Mouse (Mus musculus): ENCODE results near the gene Cma1. TPM values are rescaled to one million over a fixed set of nuclear protein-coding genes. Genes with fewer than 3 reads are reported as not detected.
"Not testable (repeated sequence)": the region's sequence is repeated elsewhere in the genome, so short reads cannot be mapped to it uniquely, and the experiment has no call there.

Cma1 gene
- not detected in 2 replicates for polyA plus RNA-seq (2014; fragmentation: Nextera tagmentation; extraction: Ambion mirVana)

DNA sequence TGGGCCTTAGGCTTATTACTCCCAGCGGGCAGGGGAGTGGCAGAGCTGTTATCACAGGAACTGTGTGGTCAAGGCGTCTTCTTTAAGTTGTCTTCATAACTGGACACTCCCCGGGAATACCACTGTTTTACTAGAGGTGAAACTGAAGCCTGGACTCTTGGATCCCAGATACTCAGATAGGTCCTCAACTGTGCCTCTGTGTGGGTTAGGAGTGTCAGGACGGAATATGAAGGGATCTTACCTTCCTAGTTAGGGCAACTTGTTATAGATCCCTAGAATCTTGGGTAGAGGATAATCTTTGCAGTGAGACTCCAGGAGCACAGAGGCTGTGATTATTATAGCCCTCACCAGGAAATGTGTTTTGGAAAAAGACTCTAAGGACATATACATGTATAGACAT lies at the start of gene Cma1:
Gene Cma1, minus strand, starts transcription at position 101 of the 400 bp plus-strand sequence.
- Histone ChIP-seq H3K27me3 (ENCODE audit: control insufficient read depth, insufficient read depth, low read length) (no peaks in the 10 kb centered on the region), H3K9me3 (ENCODE audit: control insufficient read depth, low read length) (no peaks in the 10 kb centered on the region), H3K36me3 (ENCODE audit: control insufficient read depth, insufficient read depth, low read length) (no peaks in the 10 kb centered on the region), H3K27ac (ENCODE audit: low read depth, low read length) (no peak within 1 kb of the TSS), H3K4me1 (ENCODE audit: control insufficient read depth, insufficient read depth, low read length) (no peaks in the 10 kb centered on the region), H3K4me3 (ENCODE audit: low read depth, low read length) (no peak within 1 kb of the TSS), H3K4me2 (no peak within 1 kb of the TSS), H3K9ac (ENCODE audit: low read length) (no peak within 1 kb of the TSS)
- 82% methylated on average over 4 of the region's 4 CpGs for WGBS
- DNase-seq (ENCODE audit: low spot score, missing footprints): no peak
- ATAC-seq (ENCODE audit: low FRiP score): no peak

- WGBS: 91% methylated on average over 2 of the region's 3 CpGs
- not testable (repeated sequence) for ATAC-seq (ENCODE audit: low FRiP score); H3K27me3 ChIP-seq (ENCODE audit: control insufficient read depth, insufficient read depth, low read length); H3K4me3 ChIP-seq (ENCODE audit: low read depth, low read length); H3K4me2 ChIP-seq; DNase-seq (ENCODE audit: low spot score, missing footprints); H3K4me1 ChIP-seq (ENCODE audit: control insufficient read depth, insufficient read depth, low read length); H3K9me3 ChIP-seq (ENCODE audit: control insufficient read depth, low read length); H3K36me3 ChIP-seq (ENCODE audit: control insufficient read depth, insufficient read depth, low read length); H3K27ac ChIP-seq (ENCODE audit: low read depth, low read length); H3K9ac ChIP-seq (ENCODE audit: low read length)
Measured at GRCm38 (mm10) chr14:55987464-55987863, 43.0 kb upstream of the Cma1 start.

- not testable (repeated sequence) for H3K4me2 ChIP-seq; H3K9me3 ChIP-seq (ENCODE audit: control insufficient read depth, low read length); H3K27ac ChIP-seq (ENCODE audit: low read depth, low read length); H3K36me3 ChIP-seq (ENCODE audit: control insufficient read depth, insufficient read depth, low read length); H3K9ac ChIP-seq (ENCODE audit: low read length); H3K4me3 ChIP-seq (ENCODE audit: low read depth, low read length); ATAC-seq (ENCODE audit: low FRiP score); H3K27me3 ChIP-seq (ENCODE audit: control insufficient read depth, insufficient read depth, low read length); DNase-seq (ENCODE audit: low spot score, missing footprints); H3K4me1 ChIP-seq (ENCODE audit: control insufficient read depth, insufficient read depth, low read length)
- WGBS: 46% methylated on average over 2 of the region's 2 CpGs
Measured at GRCm38 (mm10) chr14:55963900-55964299, 19.4 kb upstream of the Cma1 start.

GRCm38 (mm10) chr14:55963263-55963662 lies 18.8 kb upstream of the Cma1 start:
- no peaks in the 10 kb centered on the region for H3K36me3 ChIP-seq (ENCODE audit: control insufficient read depth, insufficient read depth, low read length)
- 4% methylated on average over 1 of the region's 1 CpGs for WGBS
- no peak overlapping the region for H3K4me3 ChIP-seq (ENCODE audit: low read depth, low read length)
- DNase-seq (ENCODE audit: low spot score, missing footprints) (no peak), ATAC-seq (ENCODE audit: low FRiP score) (no peak)
- no peaks in the 10 kb centered on the region for H3K27me3 ChIP-seq (ENCODE audit: control insufficient read depth, insufficient read depth, low read length)
- no peaks in the 10 kb centered on the region for H3K4me1 ChIP-seq (ENCODE audit: control insufficient read depth, insufficient read depth, low read length)
- no peaks in the 10 kb centered on the region for H3K9me3 ChIP-seq (ENCODE audit: control insufficient read depth, low read length)
- no peak overlapping the region for H3K4me2 ChIP-seq
- no peak overlapping the region for H3K9ac ChIP-seq (ENCODE audit: low read length)
- H3K27ac ChIP-seq (ENCODE audit: low read depth, low read length): no peak overlapping the region

GRCm38 (mm10) chr14:55950346-55951030 lies 6.0 kb upstream of the Cma1 start, which contains the start of gene Cma2:
Cma2 (plus strand) TSS chr14:55950980.
- WGBS: 86% methylated on average over 6 of the region's 6 CpGs
- no peak within 1 kb of the TSS for H3K4me3 ChIP-seq (ENCODE audit: low read depth, low read length)
- no peaks in the 10 kb centered on the region for H3K4me1 ChIP-seq (ENCODE audit: control insufficient read depth, insufficient read depth, low read length)
- DNase-seq (ENCODE audit: low spot score, missing footprints) (no peak), ATAC-seq (ENCODE audit: low FRiP score) (no peak)
- no peaks in the 10 kb centered on the region for H3K9me3 ChIP-seq (ENCODE audit: control insufficient read depth, low read length)
- H3K36me3 ChIP-seq (ENCODE audit: control insufficient read depth, insufficient read depth, low read length): no peaks in the 10 kb centered on the region
- H3K9ac ChIP-seq (ENCODE audit: low read length): no peak within 1 kb of the TSS
- no peak within 1 kb of the TSS for H3K4me2 ChIP-seq
- no peak within 1 kb of the TSS for H3K27ac ChIP-seq (ENCODE audit: low read depth, low read length)
- no peaks in the 10 kb centered on the region for H3K27me3 ChIP-seq (ENCODE audit: control insufficient read depth, insufficient read depth, low read length)

DNA sequence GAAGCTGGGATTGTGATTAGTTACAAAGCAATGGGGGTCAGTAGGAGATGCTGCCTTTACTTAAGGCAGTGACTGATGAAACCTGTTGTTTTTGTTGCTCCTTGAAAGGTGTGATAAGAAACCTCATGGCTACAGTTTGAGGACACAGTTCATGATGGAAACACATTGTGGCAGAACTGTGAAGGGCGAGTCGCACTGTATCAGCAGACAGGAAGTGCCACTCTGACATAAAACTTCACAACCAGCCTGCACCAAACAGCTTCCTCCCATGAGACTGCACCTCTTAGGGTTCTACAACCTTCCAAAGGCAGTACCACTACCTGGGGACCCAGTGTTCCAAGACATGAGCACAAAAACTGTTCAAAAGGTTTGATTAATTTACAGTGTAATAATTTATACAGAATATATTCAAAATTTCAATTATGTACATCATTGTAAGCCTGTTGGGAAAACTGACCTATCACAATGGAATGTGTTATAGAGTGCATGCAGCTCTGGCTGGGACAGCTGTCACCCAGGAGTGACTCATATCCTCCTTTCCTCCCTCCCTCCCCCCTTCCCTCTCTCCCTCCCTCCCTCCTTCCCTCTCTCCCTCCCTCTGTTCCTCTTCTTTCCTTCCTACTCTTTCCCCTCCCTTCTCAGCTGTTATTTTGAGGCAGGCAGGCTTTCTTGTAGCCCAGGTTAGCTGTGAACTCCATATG lies 1.9 kb upstream of the Cma1 start:
- H3K4me2 ChIP-seq: no peak overlapping the region
- no peaks in the 10 kb centered on the region for H3K4me1 ChIP-seq (ENCODE audit: control insufficient read depth, insufficient read depth, low read length)
- ATAC-seq (ENCODE audit: low FRiP score) (no peak), DNase-seq (ENCODE audit: low spot score, missing footprints) (no peak)
- H3K4me3 ChIP-seq (ENCODE audit: low read depth, low read length): no peak overlapping the region
- 82% methylated on average over 2 of the region's 2 CpGs for WGBS
- no peak overlapping the region for H3K27ac ChIP-seq (ENCODE audit: low read depth, low read length)
- H3K36me3 ChIP-seq (ENCODE audit: control insufficient read depth, insufficient read depth, low read length): no peaks in the 10 kb centered on the region
- no peaks in the 10 kb centered on the region for H3K27me3 ChIP-seq (ENCODE audit: control insufficient read depth, insufficient read depth, low read length)
- H3K9ac ChIP-seq (ENCODE audit: low read length): no peak overlapping the region
- H3K9me3 ChIP-seq (ENCODE audit: control insufficient read depth, low read length): no peaks in the 10 kb centered on the region

DNA sequence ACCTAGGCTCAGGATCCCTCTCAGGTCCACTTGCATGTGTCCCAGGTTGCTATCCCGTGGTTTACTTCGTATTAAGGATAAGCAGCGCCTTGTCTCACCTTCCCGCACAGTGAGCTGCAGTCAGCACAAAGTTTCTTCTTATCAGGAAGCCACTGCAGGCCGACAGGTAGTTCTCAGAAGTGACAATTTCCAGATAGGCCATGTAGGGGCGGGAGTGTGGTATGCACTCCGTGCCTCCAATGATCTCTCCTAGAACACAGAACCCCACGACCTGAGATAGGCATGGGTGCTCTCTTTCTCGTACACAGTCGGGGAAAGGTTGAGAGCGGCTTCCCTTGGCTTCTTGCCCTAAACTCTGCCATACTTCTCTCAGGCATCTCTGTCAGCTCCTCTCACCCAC lies 874 bp downstream of the Cma1 start:
- Histone ChIP-seq H3K4me3 (ENCODE audit: low read depth, low read length) (no peak overlapping the region), H3K4me1 (ENCODE audit: control insufficient read depth, insufficient read depth, low read length) (no peaks in the 10 kb centered on the region), H3K9me3 (ENCODE audit: control insufficient read depth, low read length) (no peaks in the 10 kb centered on the region), H3K4me2 (no peak overlapping the region), H3K27ac (ENCODE audit: low read depth, low read length) (no peak overlapping the region), H3K27me3 (ENCODE audit: control insufficient read depth, insufficient read depth, low read length) (no peaks in the 10 kb centered on the region), H3K9ac (ENCODE audit: low read length) (no peak overlapping the region), H3K36me3 (ENCODE audit: control insufficient read depth, insufficient read depth, low read length) (no peaks in the 10 kb centered on the region)
- DNase-seq (ENCODE audit: low spot score, missing footprints): no peak
- WGBS: 84% methylated on average over 11 of the region's 11 CpGs
- no peak for ATAC-seq (ENCODE audit: low FRiP score)

GRCm38 (mm10) chr14:55940070-55940800 lies 4.2 kb downstream of the Cma1 start:
- Histone ChIP-seq H3K27me3 (ENCODE audit: control insufficient read depth, insufficient read depth, low read length) (no peaks in the 10 kb centered on the region), H3K4me2 (no peak overlapping the region), H3K36me3 (ENCODE audit: control insufficient read depth, insufficient read depth, low read length) (no peaks in the 10 kb centered on the region), H3K4me3 (ENCODE audit: low read depth, low read length) (no peak overlapping the region), H3K27ac (ENCODE audit: low read depth, low read length) (no peak overlapping the region), H3K4me1 (ENCODE audit: control insufficient read depth, insufficient read depth, low read length) (no peaks in the 10 kb centered on the region), H3K9ac (ENCODE audit: low read length) (no peak overlapping the region), H3K9me3 (ENCODE audit: control insufficient read depth, low read length) (no peaks in the 10 kb centered on the region)
- DNase-seq (ENCODE audit: low spot score, missing footprints) (no peak), ATAC-seq (ENCODE audit: low FRiP score) (no peak)
- 67% methylated on average over 7 of the region's 7 CpGs for WGBS

DNA sequence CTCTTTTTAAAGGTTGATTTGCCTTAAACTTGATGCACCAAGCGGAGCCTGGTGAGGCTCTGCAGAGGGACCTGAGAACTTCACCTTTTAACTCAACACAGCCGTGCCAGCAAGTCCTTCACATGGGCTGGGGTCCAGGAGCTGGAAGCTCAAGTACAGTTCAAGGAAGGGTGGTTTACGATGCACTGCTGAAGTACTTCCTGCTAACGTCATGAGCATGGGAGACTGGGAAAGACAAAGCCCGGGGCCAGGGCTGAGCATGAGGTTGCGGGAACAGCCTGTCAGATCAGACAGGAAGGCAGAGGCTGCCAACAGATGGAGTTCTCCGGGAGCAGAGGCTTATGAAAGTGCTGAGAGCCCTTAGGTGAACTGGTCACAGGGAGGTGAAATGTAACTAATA lies 10.9 kb downstream of the Cma1 start:
- no peak for DNase-seq (ENCODE audit: low spot score, missing footprints)
- Histone ChIP-seq H3K9me3 (ENCODE audit: control insufficient read depth, low read length) (no peaks in the 10 kb centered on the region), H3K27me3 (ENCODE audit: control insufficient read depth, insufficient read depth, low read length) (no peaks in the 10 kb centered on the region), H3K4me2 (no peak overlapping the region), H3K9ac (ENCODE audit: low read length) (no peak overlapping the region), H3K4me1 (ENCODE audit: control insufficient read depth, insufficient read depth, low read length) (no peaks in the 10 kb centered on the region), H3K27ac (ENCODE audit: low read depth, low read length) (no peak overlapping the region), H3K36me3 (ENCODE audit: control insufficient read depth, insufficient read depth, low read length) (no peaks in the 10 kb centered on the region), H3K4me3 (ENCODE audit: low read depth, low read length) (no peak overlapping the region)
- 76% methylated on average over 7 of the region's 7 CpGs for WGBS
- no peak for ATAC-seq (ENCODE audit: low FRiP score)

All from midbrain, embryonic 11.5 days (tissue).